Mouse (Mus musculus): ENCODE measurements around the gene Zfp747.
"Not testable (repeated sequence)": the region's sequence is repeated elsewhere in the genome, so short reads cannot be mapped to it uniquely, and the experiment has no call there.

Zfp747 gene

GRCm38 (mm10) chr7:127371213-127371612 is 4.6 kb downstream of the Zfp747 start:
- no peak for DNase-seq

GRCm38 (mm10) chr7:127366249-127366648 is 9.6 kb downstream of the Zfp747 start:
- no peak for DNase-seq

GRCm38 (mm10) chr7:127364166-127364565 is 11.7 kb downstream of the Zfp747 start:
- no peak for DNase-seq

- DNase-seq, result no peak
Measured at GRCm38 (mm10) chr7:127363475-127363921, 12.4 kb downstream of the Zfp747 start.

DNA sequence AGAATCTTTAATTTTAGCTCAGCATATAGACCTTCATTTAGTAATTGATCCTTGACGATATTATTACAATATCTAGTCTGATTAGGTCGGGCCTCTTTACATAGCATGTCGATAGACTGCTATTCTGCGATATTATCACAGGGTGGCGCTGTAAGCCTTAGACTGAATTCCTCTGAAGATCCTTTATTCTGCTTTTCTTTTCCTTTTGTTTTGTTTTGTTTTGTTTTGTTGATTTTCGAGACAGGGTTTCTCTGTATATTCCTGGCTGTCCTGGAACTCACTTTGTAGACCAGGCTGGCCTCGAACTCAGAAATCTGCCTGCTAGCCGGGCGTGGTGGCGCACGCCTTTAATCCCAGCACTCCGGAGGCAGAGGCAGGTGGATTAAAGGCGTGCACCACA is 13.4 kb downstream of the Zfp747 start:
- DNase-seq, result peak; percentile 60 to 63

GRCm38 (mm10) chr7:127361449-127361848 is 14.4 kb downstream of the Zfp747 start:
- DNase-seq, result no peak

GRCm38 (mm10) chr7:127360265-127360664 is 15.6 kb downstream of the Zfp747 start:
- DNase-seq, result no peak

- no peak for DNase-seq
Measured at GRCm38 (mm10) chr7:127358472-127358871, 17.4 kb downstream of the Zfp747 start.

DNA sequence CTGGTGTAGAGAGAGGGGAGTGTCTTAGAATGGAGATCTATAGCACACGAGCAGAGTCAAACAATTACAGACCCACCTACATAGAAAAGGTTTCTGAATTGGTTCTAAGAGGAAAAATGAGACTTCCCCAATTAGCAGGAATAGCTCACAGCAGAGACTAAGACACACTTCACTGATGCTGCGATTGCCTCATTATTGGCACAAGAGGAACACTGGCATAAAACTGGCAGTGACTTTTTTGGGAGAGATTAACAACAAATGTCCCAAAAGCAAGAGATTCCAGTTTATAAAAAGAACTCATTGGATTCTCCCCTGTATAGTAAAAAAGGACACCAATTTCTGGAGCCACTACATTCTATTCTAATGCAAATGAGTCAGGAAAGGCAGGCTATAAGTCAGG is 18.0 kb downstream of the Zfp747 start:
- DNase-seq, result no peak

GRCm38 (mm10) chr7:127355796-127356195 is 20.1 kb downstream of the Zfp747 start:
- DNase-seq, result no peak

- no peak for DNase-seq
Measured at GRCm38 (mm10) chr7:127351230-127352004, 24.4 kb downstream of the Zfp747 start.

DNA sequence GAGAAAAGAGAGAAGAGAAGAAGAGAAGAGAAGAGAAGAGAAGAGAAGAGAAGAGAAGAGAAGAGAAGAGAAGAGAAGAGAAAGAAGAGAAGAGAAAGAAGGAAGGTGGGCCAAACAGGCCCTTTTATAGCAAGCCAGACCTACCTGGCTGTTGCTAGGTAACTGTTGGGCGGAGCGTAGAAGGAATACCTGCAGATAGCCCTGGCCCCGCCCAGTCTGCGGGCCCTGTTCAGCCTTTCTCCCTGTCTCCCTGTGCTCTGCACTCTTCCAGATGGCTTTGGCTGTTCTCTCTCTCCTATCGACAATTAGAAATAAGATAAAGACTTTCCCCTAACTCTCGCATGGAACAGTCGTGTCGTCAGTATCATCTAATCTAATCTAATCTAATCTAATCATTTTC is 29.2 kb downstream of the Zfp747 start:
- no peak for DNase-seq

- DNase-seq, result peak; percentile 92
Measured at GRCm38 (mm10) chr7:127345512-127346325, 30.1 kb downstream of the Zfp747 start, which contains the start of gene Zfp768. Zfp768 (minus strand) TSS chr7:127345589.

- DNase-seq, result no peak
Measured at GRCm38 (mm10) chr7:127345092-127345491, 30.8 kb downstream of the Zfp747 start.

GRCm38 (mm10) chr7:127344371-127344770 is 31.5 kb downstream of the Zfp747 start:
- DNase-seq, result no peak

DNA sequence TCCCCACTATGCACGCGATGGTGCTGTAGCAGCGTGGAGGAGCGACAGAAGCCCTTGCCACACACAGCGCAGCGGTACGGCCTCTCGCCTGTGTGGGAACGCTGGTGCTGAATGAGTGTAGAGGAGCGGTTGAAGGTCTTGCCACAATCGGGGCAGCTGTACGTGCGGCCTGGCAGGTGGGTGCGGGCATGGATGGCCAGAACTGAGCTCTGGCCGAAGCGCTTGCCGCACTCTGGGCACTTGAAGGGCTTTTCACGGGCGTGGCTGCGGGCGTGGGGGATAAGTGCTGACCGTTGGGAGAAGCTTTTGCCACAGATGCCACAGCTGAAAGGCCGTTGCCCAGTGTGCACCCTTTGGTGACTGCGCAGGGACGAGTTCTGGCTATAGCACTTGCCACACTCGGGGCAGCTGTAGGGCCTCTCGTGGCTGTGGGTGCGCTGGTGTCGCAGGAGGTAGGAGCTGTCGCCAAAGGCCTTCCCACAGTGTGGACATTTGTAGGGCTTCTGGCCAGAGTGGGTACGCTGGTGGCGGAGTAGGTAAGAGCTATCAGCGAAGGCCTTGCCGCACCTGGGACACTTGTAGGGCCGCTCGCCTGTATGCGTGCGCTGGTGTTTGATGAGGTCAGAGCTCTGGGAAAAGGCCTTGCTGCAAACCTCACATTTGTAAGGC is 32.4 kb downstream of the Zfp747 start:
- no peak for DNase-seq

DNA sequence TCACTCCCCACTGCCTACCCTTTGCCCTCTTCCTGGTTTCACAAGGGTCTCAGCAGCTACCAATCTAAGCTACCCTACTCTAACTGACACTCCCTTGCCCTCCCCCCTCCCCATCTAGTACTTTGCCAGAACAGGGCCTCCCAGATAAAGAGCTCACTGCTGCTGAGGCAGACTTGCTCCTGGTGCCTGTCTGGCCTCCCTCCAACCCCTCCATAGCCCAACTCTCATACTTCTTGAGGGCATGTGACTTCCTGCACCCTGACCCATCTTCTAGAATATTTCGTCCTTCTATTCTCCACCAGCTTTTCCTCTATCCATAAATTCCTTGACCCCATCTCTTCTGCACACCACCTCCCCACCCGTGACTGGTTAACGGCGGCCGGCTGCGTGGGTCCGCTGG is 33.0 kb downstream of the Zfp747 start:
- no peak for DNase-seq

DNA sequence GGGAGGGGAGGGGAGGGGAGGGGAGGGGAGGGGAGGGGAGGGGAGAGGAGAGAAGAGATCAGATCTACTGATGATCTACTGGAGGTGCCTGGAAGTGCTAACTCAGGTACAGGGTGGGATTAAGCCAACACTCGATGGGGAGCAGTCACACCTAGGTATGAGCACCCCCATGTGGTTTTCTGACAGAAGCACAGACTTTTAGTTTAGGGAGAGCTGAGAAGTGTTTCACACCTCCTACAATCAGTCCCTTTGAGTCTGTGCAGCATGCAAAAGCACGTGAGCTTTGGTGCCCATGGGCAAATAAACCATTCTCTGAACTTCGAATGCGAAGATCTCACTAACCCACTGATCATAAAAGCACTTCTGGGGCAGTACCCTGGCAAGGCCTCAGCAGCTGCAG is 33.5 kb downstream of the Zfp747 start:
- peak; percentile 27 to 38 for DNase-seq

DNA sequence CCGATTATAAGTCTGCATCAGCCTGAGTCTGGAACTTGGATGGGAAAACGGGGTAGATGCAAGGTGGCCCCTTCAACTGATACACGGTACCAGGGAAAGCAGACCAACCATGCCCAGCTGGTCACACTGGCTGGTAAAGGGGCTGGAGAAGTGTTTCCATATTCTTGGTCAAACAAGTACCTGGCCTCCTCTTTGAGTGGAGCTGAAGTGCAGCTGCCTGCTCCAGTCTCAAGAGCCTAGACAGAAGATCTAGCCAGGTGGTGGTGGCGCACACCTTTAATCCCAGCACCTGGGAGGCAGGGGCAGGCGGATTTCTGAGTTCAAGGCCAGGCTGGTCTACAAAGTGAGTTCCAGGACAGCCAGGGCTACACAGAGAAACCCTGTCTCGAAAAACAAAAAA is 34.0 kb downstream of the Zfp747 start:
- DNase-seq, result not testable (repeated sequence)

DNA sequence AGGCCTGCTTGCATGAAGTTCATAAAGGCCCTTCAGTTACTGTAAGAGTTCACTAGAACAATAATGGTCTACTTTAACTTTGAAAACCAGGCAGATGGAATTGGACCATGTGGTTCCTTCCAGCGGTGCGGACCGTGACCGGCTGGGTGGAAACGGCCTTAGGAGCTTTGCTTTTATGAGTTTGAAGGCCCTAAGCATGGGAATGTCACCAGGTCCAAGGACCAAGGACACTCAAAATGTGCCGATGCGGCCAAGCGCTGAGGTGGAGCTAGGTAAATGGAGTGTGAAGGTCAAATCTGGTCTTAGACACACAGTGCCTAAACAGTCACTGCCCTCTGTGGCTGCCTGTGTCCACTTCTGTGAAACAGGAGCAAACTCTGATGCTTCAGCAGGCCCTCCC is 34.5 kb downstream of the Zfp747 start:
- no peak for DNase-seq

DNA sequence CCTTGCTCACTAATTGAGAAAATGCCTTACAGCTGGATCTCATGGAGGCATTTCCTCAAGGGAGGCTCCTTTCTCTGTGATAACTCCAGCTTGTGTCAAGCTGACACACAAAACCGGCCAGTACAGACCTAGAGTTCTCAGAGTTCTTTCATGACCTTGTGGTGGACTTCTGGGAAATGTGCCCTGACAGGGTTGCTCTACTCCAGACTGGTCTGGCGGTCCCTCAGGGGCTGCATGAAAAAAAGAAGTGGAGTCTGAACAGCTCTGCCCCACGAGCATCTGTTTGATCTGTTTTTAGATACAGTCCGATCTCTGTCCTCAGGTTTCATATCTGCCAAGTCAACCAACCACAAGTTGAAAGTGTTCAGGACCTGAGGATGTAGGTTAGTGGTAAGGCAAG is 38.2 kb downstream of the Zfp747 start:
- DNase-seq, result no peak

GRCm38 (mm10) chr7:127335604-127336003 is 40.2 kb downstream of the Zfp747 start:
- DNase-seq, result no peak

GRCm38 (mm10) chr7:127333240-127333639 is 42.6 kb downstream of the Zfp747 start:
- no peak for DNase-seq

Measured in B cell, adult 2 months (primary cell).